Mouse (Mus musculus) cerebellum, postnatal 10 days (tissue): ENCODE data around the gene Slc7a7.
A peak's percentile ranks its signal among the peaks of the same experiment; 100 is the strongest.

Experiments
- DNase-seq, 2 experiments: peaks; one replicate each; pipeline ENCODE4 v3.0.0; 2021; ENCODE audit warnings: mixed read lengths in 2 of 2

Gene Slc7a7

GRCm38 (mm10) chr14:54417623-54418081, at the start of gene Slc7a7:
Slc7a7 (minus strand) TSS chr14:54417780.
- no peak for DNase-seq

- DNase-seq, result peak; percentile 77 to 81
These were observed 46.9 kb upstream of the Slc7a7 start for GRCm38 (mm10) chr14:54464293-54465005.

GRCm38 (mm10) chr14:54463959-54464292, 46.3 kb upstream of the Slc7a7 start, which contains the start of gene Lrp10:
Lrp10 (plus strand) TSS chr14:54464137.
- peak; percentile 94 to 96 for DNase-seq

- DNase-seq, result no peak
These were observed 45.8 kb upstream of the Slc7a7 start for GRCm38 (mm10) chr14:54463108-54463958.

- DNase-seq, result no peak
These were observed 44.6 kb upstream of the Slc7a7 start for GRCm38 (mm10) chr14:54462146-54462545.

GRCm38 (mm10) chr14:54457907-54458569, 40.5 kb upstream of the Slc7a7 start:
- no peak for DNase-seq

- DNase-seq, result no peak
These were observed 37.3 kb upstream of the Slc7a7 start for GRCm38 (mm10) chr14:54454669-54455528.

GRCm38 (mm10) chr14:54453566-54453965, 36.0 kb upstream of the Slc7a7 start:
- DNase-seq, result no peak

DNA sequence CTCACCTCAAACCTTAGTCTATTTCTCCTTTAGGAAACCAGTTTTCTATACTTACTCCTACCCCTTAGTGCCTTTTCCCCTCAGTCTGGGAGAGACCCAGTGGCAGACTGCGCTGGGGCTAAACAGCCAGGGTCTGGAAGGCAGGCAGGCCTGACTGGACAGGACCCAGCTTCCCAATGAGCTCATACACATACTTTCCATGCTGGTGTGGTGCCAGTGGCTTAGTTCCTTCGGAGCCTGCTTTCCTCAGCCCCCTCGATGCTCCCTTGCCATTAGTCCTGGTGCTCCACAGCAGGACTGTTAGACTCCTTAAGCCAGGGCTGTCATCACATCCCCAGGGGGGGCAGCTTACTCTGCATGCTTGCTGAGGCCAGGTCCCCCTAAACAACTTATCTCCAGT, 27.9 kb upstream of the Slc7a7 start:
- DNase-seq, result peak; percentile 41 to 48

DNA sequence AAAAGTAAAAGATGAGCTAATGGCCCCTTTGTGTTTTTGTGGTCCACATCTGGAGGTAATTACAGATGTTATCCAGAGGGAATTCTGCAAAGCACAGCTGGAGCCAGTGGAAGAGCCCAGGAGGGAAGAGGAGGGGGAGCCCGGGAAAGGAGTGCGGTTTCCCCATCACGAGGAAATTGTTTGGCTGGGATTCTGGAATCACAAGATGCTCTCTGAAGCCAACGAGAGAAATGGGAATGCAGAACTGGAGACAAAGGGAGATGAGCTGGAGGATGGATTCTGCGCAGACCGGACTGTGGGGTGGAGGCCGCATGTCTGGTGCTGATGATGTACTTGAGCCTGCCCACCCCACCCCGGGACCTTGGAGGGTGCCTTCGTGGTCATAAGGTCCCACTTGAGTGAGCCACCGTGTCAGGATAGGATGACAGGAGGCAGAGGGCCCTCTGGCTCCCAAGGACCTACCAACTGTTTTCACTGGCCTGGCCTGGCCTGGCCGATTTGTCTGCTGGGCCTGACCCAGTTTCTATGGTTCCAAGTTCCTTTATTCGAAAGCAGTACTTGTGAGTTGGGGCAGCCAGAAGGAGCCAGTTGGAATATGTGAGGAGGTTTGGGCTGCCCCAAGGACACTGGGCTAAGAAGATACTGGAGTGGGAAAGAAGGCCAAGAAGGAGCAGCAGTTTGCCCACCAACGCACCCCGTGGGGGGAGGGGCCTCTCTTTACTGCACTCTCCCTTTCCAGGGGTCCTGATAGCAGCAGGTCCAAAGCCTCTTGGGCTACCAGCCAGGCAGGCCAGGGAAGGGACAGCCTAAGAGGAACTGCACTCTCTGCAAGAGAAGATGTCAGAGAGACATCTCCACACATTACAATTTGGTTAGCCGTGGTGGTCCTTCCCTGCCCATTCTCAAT, 26.4 kb upstream of the Slc7a7 start:
- peak; percentile 47 to 49 for DNase-seq

- DNase-seq, result peak; percentile 37 to 54
These were observed 25.6 kb upstream of the Slc7a7 start for GRCm38 (mm10) chr14:54443196-54443595.

DNA sequence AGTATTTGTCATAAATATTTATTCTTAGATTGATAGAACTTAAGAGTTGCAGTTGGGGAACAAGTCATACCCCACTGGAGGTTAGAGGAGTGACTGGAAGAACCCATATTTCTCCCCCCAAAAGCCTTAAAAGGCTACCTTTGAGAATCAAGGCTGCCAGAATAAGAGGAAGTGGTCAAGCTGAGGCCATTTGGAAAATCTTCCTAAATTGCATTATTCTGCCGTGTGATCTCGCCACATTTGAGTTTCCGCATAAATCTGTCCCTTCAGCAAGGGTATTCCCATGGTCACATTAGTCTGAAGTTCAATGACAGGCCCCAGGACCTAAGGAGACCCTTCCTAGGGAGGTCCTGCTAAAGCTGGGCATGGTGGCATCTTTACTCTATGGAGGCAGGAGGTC, 25.0 kb upstream of the Slc7a7 start:
- no peak for DNase-seq

- DNase-seq, result no peak
These were observed 23.8 kb upstream of the Slc7a7 start for GRCm38 (mm10) chr14:54441365-54441764.

DNA sequence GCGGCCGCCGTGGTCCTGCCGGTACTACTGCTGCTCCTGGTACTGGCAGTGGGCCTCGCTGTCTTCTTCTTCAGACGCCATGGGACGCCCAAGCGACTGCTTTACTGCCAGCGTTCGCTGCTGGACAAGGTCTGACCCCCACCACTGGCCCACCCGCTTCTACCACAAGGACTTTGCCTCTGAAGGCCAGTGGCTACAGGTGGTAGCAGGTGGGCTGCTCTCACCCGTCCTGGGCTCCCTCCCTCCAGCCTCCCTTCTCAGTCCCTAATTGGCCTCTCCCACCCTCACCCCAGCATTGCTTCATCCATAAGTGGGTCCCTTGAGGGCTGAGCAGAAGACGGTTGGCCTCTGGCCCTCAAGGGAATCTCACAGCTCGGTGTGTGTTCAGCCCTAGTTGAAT, 23.0 kb upstream of the Slc7a7 start:
- DNase-seq, result no peak

GRCm38 (mm10) chr14:54439610-54440009, 22.0 kb upstream of the Slc7a7 start:
- no peak for DNase-seq

GRCm38 (mm10) chr14:54439155-54439554, 21.6 kb upstream of the Slc7a7 start:
- DNase-seq, result no peak

- no peak for DNase-seq
These were observed 17.8 kb upstream of the Slc7a7 start for GRCm38 (mm10) chr14:54435194-54435918.

GRCm38 (mm10) chr14:54433941-54434531, 16.5 kb upstream of the Slc7a7 start:
- no peak for DNase-seq

DNA sequence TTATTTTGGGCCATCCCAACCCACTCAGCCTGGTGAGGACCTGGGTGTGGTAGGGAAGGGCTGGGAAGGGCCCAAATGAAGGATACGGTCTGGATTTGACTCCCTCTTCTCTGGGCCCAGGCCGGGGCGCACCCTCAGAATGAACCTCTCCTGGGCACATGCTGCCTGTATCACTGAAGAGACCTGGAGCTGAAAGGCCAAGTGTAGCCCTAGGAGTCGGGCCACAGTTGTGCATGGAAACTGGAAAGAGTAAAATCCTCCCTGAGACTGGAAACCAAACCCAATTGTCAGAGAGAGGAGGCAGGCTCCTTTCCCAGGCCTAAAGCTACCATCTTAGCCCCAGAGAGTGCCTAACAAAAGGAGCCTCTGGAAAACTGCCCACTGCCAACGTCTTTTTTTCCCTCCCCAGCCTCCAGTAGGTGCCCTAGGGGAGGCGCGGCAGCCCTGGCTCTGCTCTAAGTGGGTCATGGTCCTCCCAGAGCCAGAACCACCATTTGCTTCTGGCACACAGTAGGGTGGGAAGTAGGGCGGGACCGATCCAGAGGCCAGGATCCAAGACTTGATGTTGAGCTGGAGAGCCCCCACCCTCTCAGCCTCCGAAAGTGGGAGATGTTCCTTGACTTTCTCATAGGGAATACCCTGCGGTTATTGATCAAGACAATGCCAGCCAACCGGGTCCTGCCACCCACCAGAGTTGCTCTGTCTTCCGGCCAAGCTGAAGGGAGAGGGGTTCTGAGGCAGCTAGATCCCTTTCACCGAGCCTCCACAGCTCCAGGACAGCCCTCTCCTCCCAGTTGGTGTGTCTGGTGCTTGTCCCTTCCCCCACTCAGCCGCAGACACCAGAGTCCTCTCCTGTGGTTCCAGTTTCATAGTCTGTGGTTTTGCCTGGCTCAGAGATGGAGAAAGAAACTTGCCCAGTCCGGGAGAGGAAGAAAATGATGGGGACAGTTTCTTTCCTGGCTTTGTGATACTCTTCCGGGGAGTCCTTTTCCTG, 15.6 kb upstream of the Slc7a7 start:
- DNase-seq, result peak; percentile 63 to 73
